Mouse (Mus musculus) lung, embryonic 14.5 days (tissue): ENCODE data around the gene Pde4d. TPM values are rescaled to one million over a fixed set of nuclear protein-coding genes. Genes with fewer than 3 reads are reported as not detected.

Experiments used
- ATAC-seq: fragments of 200-750 bp; cut with Nextera tagmentation; 2 replicates; pipeline ENCODE4 v1.8.0; 2017; ENCODE audit warnings: mild to moderate bottlenecking, moderate TSS enrichment, moderate library complexity; ENCODE audit not compliant: insufficient read depth
- DNase-seq: peaks from one replicate; pipeline ENCODE4 v3.0.0-alpha.2; 2015
- H3K27ac ChIP-seq: fragments of 300-500 bp; sonication (generic); 2 replicates; pipeline ENCODE4 v1.5.1; 2014; ENCODE audit warnings: low read depth, mild to moderate bottlenecking, moderate library complexity
- H3K27me3 ChIP-seq: fragments of 300-500 bp; sonication (generic); 2 replicates; pipeline ENCODE4 v1.6.1; 2014; ENCODE audit warnings: low read length, control low read depth; ENCODE audit not compliant: insufficient read depth
- H3K36me3 ChIP-seq: fragments of 300-500 bp; sonication (generic); 2 replicates; pipeline ENCODE4 v1.6.1; 2014; ENCODE audit warnings: control low read depth; ENCODE audit not compliant: insufficient read depth
- H3K4me1 ChIP-seq: fragments of 300-500 bp; sonication (generic); 2 replicates; pipeline ENCODE4 v1.6.1; 2014; ENCODE audit warnings: antibody characterized with exemption, control low read depth; ENCODE audit not compliant: insufficient read depth
- H3K4me2 ChIP-seq: fragments of 300-500 bp; sonication (generic); 2 replicates; pipeline ENCODE4 v1.6.1; 2014; ENCODE audit warnings: mild to moderate bottlenecking
- H3K4me3 ChIP-seq: fragments of 300-500 bp; sonication (generic); 2 replicates; pipeline ENCODE4 v1.5.1; 2014; ENCODE audit warnings: low read depth, low read length
- H3K9ac ChIP-seq: fragments of 300-500 bp; sonication (generic); 2 replicates; pipeline ENCODE4 v1.6.1; 2014
- H3K9me3 ChIP-seq: fragments of 300-500 bp; sonication (generic); 2 replicates; pipeline ENCODE4 v1.6.1; 2016; ENCODE audit warnings: low read depth, low read length, control low read depth
- CTCF ChIP-seq: IDR thresholded peaks from 2 replicates; pipeline ENCODE4 v1.5.1; 2016; ENCODE audit warnings: antibody characterized with exemption, low read depth
- WGBS: fragments of 180-500 bp; shearing (Covaris S2); extraction: QIAGEN DNeasy Blood & Tissue Kit; methylation state at CpG from one replicate; pipeline ENCODE4 v1.1.7; 2014; 5-methylcytosine and 5-hydroxymethylcytosine counted together
- polyA plus RNA-seq: library from polyadenylated mRNA; unstranded; fragments of >200 nt; fragmentation: Nextera tagmentation; extraction: Ambion mirVana; gene quantifications from 2 replicates; pipeline ENCODE4 v1.2.1, GENCODE M21; 2014

Pde4d gene
- polyA plus RNA-seq, 1 experiment from 2014 or later = 16.2 TPM

DNA sequence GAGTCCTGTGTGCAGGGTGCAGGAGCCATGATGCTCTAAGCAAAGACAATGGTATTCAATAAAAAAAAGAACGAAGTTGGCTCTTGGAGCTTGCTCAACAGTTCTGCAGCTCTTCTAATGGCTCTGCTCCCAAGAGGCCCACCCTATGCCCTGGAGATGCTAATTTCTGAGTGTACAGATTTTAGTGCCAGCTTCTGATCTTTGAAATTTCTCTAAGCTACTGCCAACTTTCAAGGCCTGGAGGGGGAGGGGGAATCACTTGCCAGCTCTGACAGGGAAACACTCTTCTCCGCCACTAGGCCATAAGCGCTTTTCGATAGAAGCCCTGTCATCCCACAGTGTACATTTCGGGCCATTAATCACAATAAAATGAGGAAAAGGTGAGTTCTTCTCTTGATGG lies 830.7 kb downstream of the Pde4d start:
- H3K4me2 ChIP-seq = no peak overlapping the region
- no peaks in the 10 kb centered on the region for H3K27me3 ChIP-seq
- no peaks in the 10 kb centered on the region for H3K36me3 ChIP-seq
- H3K4me3 ChIP-seq = no peak overlapping the region
- H3K4me1 ChIP-seq = 0 out of 2 replicates have a peak, but pooled peaks cover 4% of the 10 kb centered on the region
- 0 out of 2 replicates have a peak, but pooled peaks cover 2% of the 10 kb centered on the region for H3K9me3 ChIP-seq
- 92% methylated on average over 5 of the region's 5 CpGs for WGBS
- no peak overlapping the region for H3K27ac ChIP-seq
- no peak overlapping the region for H3K9ac ChIP-seq
- no peak for ATAC-seq
- TF ChIP-seq CTCF = no peak
- no peak for DNase-seq

DNA sequence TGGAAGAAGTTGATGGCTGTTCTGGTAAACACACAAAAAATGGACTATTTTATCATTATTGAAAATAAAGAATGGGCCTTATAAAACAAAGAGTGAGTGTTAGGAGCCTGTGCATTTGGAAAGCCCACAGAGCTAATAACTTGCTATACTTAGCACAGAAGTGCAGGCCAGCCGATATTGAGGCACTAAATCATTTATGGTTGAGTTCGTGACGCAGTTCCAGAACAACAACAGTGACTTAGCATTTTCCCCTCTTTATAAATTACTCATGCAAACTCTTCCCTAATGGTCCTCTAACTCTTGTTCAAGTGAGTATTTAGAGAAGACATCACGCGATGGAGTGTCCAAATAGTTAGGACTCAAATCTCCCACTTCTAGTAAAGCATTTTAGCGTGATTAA lies 837.7 kb downstream of the Pde4d start:
- ATAC-seq = no peak
- no peak overlapping the region for H3K4me3 ChIP-seq
- H3K4me1 ChIP-seq = no peaks in the 10 kb centered on the region
- no peak for DNase-seq
- no peak overlapping the region for H3K9ac ChIP-seq
- 77% methylated on average over 6 of the region's 6 CpGs for WGBS
- H3K4me2 ChIP-seq = no peak overlapping the region
- no peak for TF ChIP-seq CTCF
- no peaks in the 10 kb centered on the region for H3K9me3 ChIP-seq
- no peaks in the 10 kb centered on the region for H3K27me3 ChIP-seq
- H3K27ac ChIP-seq = no peak overlapping the region
- no peaks in the 10 kb centered on the region for H3K36me3 ChIP-seq

DNA sequence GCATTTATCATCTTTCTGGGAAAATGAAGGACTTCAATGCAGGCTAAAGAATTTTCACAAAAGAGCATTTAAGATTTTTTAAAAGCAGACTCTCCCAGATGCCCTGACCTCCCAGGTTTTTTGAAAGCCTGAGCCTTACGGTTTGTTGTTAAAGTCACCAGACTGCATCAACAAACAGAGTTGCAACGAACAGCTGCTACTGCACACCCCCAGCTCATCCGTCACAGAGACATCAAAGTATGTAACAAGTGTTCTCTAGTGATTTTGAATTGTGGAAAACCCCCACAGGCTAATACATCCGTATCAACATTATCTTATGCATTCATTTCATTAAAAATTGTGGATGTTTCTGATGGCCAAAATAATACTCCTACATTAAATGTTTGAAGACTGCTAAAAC lies 841.2 kb downstream of the Pde4d start:
- H3K9ac ChIP-seq = no peak overlapping the region
- H3K36me3 ChIP-seq = no peaks in the 10 kb centered on the region
- WGBS = 35% methylated on average over 4 of the region's 4 CpGs
- H3K4me3 ChIP-seq = no peak overlapping the region
- no peak for TF ChIP-seq CTCF
- H3K27me3 ChIP-seq = no peaks in the 10 kb centered on the region
- DNase-seq (peak; percentile 43), ATAC-seq (no peak)
- H3K4me1 ChIP-seq = 0 out of 2 replicates have a peak, but pooled peaks cover 2% of the 10 kb centered on the region
- no peaks in the 10 kb centered on the region for H3K9me3 ChIP-seq
- no peak overlapping the region for H3K4me2 ChIP-seq
- no peak overlapping the region for H3K27ac ChIP-seq

DNA sequence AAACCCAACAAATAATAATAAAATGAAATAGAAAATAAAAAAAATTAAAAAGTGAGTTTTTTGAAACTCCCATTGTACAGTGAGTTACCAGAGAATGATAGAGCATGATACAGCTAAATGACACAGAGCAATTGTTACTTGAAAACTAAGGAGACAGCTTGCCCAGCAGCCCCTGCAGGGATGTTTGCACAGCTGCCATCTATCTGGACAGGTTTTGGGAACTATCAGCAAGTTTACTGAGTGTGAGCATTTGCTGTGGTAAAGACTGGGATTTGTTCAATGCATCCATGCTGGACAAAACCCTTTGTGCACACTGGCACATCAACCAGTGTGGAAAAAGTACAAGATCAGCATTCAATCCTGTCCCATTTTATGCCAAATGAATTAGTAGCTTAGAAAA lies 843.3 kb downstream of the Pde4d start:
- H3K9ac ChIP-seq = no peak overlapping the region
- H3K4me1 ChIP-seq = 0 out of 2 replicates have a peak, but pooled peaks cover 9% of the 10 kb centered on the region
- no peak overlapping the region for H3K4me3 ChIP-seq
- H3K36me3 ChIP-seq = no peaks in the 10 kb centered on the region
- no peaks in the 10 kb centered on the region for H3K27me3 ChIP-seq
- H3K4me2 ChIP-seq = no peak overlapping the region
- H3K27ac ChIP-seq = no peak overlapping the region
- no peaks in the 10 kb centered on the region for H3K9me3 ChIP-seq
- ATAC-seq = no peak
- no peak for DNase-seq
- no peak for TF ChIP-seq CTCF

DNA sequence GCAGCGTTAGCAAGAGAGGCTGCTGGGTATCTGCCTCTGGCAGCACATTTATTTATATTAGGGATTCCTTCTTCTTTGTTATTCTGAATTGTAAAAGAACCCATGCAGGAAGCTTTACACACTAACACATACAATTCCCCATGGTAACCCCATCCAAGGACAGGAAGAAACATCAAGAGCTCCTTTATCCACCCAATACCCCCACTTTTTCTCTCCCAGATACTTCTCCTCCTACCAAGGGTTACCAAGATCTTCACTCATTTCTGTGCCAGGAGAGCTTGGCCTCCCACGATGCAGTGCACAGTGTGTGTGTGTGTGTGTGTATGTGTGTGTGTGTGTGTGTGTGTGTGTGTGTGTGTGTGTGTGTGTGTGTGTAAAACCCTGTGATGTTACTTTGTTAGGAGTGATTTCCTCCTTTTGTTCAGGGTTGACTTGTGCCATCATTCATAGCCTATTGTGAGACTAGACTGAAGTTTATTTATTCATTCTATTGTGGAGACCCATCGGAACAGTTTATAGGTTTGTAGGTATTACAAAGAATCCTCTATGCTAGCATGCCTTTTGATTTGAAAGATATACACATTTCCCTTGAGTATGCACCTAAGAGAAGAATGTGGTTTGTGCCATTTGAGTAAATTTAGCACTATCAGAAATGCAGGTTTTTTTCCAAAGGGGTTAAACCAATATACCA lies 846.7 kb downstream of the Pde4d start:
- H3K27me3 ChIP-seq = no peaks in the 10 kb centered on the region
- 30% methylated on average over 3 of the region's 3 CpGs for WGBS

DNA sequence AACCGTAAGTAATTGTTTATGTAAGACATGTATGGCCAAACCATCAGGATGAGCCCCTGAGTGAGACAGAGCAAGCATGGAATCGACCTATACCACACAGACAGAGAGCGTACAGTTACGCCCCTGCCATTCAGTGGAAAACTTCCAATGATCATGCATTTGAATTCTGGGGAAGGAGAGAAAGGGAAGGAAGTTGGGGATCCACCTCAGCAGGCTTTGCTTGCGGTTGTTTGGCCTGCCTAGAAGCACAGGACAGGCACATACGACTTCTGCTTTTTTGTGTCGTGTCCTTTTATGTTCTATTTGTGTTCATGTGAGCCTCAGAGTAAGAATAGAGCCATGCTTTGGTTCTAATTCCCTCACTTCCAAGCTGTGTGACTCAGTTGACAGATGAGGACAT lies 849.1 kb downstream of the Pde4d start:
- Histone ChIP-seq H3K4me3 (no peak overlapping the region), H3K27me3 (no peaks in the 10 kb centered on the region), H3K27ac (no peak overlapping the region), H3K9me3 (no peaks in the 10 kb centered on the region), H3K4me2 (no peak overlapping the region), H3K36me3 (no peaks in the 10 kb centered on the region), H3K4me1 (0 out of 2 replicates have a peak, but pooled peaks cover 9% of the 10 kb centered on the region), H3K9ac (no peak overlapping the region)
- no peak for TF ChIP-seq CTCF
- DNase-seq (peak; percentile 11), ATAC-seq (no peak)
- 67% methylated on average over 7 of the region's 7 CpGs for WGBS

More for the DNA sequence above, 846.7 kb downstream of the Pde4d start:
- no peak overlapping the region for H3K4me3 ChIP-seq
- peak; percentile 51 for DNase-seq
- no peaks in the 10 kb centered on the region for H3K9me3 ChIP-seq
- no peak overlapping the region for H3K9ac ChIP-seq
- H3K4me2 ChIP-seq = no peak overlapping the region
- no peaks in the 10 kb centered on the region for H3K36me3 ChIP-seq
- H3K4me1 ChIP-seq = 0 out of 2 replicates have a peak, but pooled peaks cover 9% of the 10 kb centered on the region
- TF ChIP-seq CTCF = no peak
- ATAC-seq = peak; percentile 44; the same call in 1 of the 2 replicates
- no peak overlapping the region for H3K27ac ChIP-seq

DNA sequence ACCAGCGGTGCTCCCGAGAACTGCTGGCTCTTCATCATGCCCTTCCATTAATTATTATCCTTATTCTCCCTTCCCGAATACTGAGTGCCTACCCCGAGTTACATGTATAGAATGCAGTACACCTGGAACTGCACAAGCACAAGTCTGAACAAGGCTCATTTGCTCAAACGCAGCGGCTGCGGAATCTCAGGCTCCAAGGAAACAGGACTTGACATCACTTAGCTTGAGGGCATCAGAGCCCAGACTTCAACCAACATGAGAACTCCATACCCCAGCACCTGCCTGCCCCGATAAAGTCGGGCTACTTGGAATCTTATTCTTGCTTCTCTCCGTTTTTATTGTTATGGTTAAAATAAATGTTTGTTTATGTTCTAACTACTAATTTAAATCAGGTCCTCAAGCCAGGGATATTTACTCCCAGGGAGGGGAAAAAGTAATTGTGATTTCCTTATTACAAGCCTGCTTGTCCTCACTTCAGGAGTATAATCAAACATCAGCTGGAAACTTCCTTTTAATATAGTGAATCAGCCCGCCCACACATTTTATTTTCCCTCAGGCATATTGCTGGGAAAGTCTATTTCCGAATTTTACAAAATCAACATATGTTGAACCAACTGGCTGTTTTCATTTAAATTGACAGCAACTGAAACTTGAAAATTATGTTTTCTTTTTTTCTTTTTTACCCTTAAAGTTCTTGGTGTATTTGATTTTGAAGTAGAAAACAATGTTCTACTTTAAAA lies 849.9 kb downstream of the Pde4d start:
- Histone ChIP-seq H3K4me1 (0 out of 2 replicates have a peak, but pooled peaks cover 9% of the 10 kb centered on the region), H3K4me3 (no peak overlapping the region), H3K9me3 (no peaks in the 10 kb centered on the region), H3K36me3 (no peaks in the 10 kb centered on the region), H3K27ac (no peak overlapping the region), H3K4me2 (no peak overlapping the region), H3K27me3 (no peaks in the 10 kb centered on the region), H3K9ac (no peak overlapping the region)
- TF ChIP-seq CTCF = no peak
- 79% methylated on average over 12 of the region's 12 CpGs for WGBS
- DNase-seq (no peak), ATAC-seq (no peak)
